ENCODE assay signal across 14 mouse cellular contexts in the genomic region with DNA sequence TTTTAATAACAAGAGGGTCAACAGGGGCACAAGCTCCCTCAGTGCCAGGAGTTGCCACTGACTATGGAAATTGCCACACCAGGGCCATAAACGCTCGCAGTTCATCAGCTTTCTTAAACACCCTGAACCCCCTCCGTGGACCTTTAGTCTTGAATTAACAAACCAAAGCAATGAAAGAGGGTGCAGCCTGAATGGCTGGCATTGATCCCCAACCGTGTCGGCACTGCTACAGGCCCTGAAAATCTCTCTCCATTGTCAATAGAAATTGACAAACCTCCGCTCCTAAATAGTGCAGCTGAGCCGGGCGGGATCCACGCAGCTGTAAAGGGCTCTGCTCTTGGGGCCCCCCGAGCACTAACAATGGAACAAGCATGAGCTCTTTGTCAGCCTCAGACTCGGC. TPM values are rescaled to one million over a fixed set of nuclear protein-coding genes. Genes with fewer than 3 reads are reported as not detected.
DNase-seq lines count a peak whose midpoint lies in the region; ATAC-seq lines count a peak whose summit lies in the region.
"Had no signal": no experiment of that assay in that cellular context is flagged by ENCODE, and none has a peak within 500 bp of the region (broad histone marks: within the 10 kb centered on the region; RNA-seq: fewer than 3 reads in every experiment).

No protein-coding gene starts in this region.

- H3K9me3 ChIP-seq in forebrain, embryonic 12.5 days, result no peaks in the 10 kb centered on the region
- no peaks in the 10 kb centered on the region for H3K9me3 ChIP-seq in limb, embryonic 11.5 days (ENCODE audit: control insufficient read depth, low read length)
- no peaks in the 10 kb centered on the region for H3K9me3 ChIP-seq in neural tube, embryonic 12.5 days
- H3K9me3 ChIP-seq: liver, embryonic 15.5 days had no signal

- H3K27me3 ChIP-seq in forebrain, embryonic 12.5 days, result peaks cover 20% of the 10 kb centered on the region
- H3K27me3 ChIP-seq in limb, embryonic 11.5 days (ENCODE audit: control insufficient read depth, insufficient read depth, low read length), result peaks cover 5% of the 10 kb centered on the region; the same call in 1 of the 2 replicates
- peaks cover 10% of the 10 kb centered on the region for H3K27me3 ChIP-seq in neural tube, embryonic 12.5 days (replicated peaks)

- H3K36me3 ChIP-seq in forebrain, embryonic 12.5 days (replicated peaks), result no peaks in the 10 kb centered on the region
- H3K36me3 ChIP-seq in limb, embryonic 11.5 days (ENCODE audit: control insufficient read depth, insufficient read depth, low read length), result no peaks in the 10 kb centered on the region
- no peaks in the 10 kb centered on the region for H3K36me3 ChIP-seq in neural tube, embryonic 12.5 days
- H3K36me3 ChIP-seq: liver, embryonic 15.5 days had no signal

- H3K27ac ChIP-seq in forebrain, embryonic 12.5 days, result peak overlapping the region; percentile 73
- no peak overlapping the region for H3K27ac ChIP-seq in limb, embryonic 11.5 days (replicated peaks; ENCODE audit: low read depth, low read length)
- H3K27ac ChIP-seq in neural tube, embryonic 12.5 days, result no peak overlapping the region
- H3K27ac ChIP-seq: liver, embryonic 15.5 days had no signal

- peak; percentile 93 for ATAC-seq in forebrain, embryonic 12.5 days (ENCODE audit: low FRiP score)
- ATAC-seq in limb, embryonic 11.5 days (ENCODE audit: insufficient number of reproducible peaks, low FRiP score, low TSS enrichment, low read depth), result 0 out of 2 replicates have a peak, but pooled peaks have one; percentile 44
- ATAC-seq in neural tube, embryonic 12.5 days (ENCODE audit: low FRiP score, low read depth), result peak; percentile 96

- H3K4me3 ChIP-seq in forebrain, embryonic 12.5 days (replicated peaks), result 0 out of 2 replicates have a peak overlapping the region, but pooled peaks have one; percentile 1
- no peak overlapping the region for H3K4me3 ChIP-seq in limb, embryonic 11.5 days (ENCODE audit: low read depth, low read length)
- H3K4me3 ChIP-seq in neural tube, embryonic 12.5 days, result no peak overlapping the region
- H3K4me3 ChIP-seq: erythroblast, embryonic 14.5 days; liver, embryonic 15.5 days had no signal

- no peak overlapping the region for H3K9ac ChIP-seq in forebrain, embryonic 12.5 days
- no peak overlapping the region for H3K9ac ChIP-seq in limb, embryonic 11.5 days (ENCODE audit: low read length)
- no peak overlapping the region for H3K9ac ChIP-seq in neural tube, embryonic 12.5 days
- H3K9ac ChIP-seq: liver, embryonic 15.5 days had no signal

- H3K4me2 ChIP-seq in forebrain, embryonic 12.5 days, result peak overlapping the region; percentile 40
- no peak overlapping the region for H3K4me2 ChIP-seq in limb, embryonic 11.5 days (ENCODE audit: low read depth, severe bottlenecking)
- peak overlapping the region; percentile 31 for H3K4me2 ChIP-seq in neural tube, embryonic 12.5 days (replicated peaks)
- H3K4me2 ChIP-seq: liver, embryonic 15.5 days had no signal

- WGBS in forebrain, embryonic 12.5 days, result under 1% methylated on average over 11 of the region's 11 CpGs
- 4% methylated on average over 11 of the region's 11 CpGs for WGBS in limb, embryonic 11.5 days
- 1% methylated on average over 11 of the region's 11 CpGs for WGBS in neural tube, embryonic 12.5 days

- DNase-seq in embryo, embryonic 10 days (ENCODE audit: low spot score), result peak; percentile 78
- DNase-seq in limb, embryonic 11.5 days (ENCODE audit: low spot score), result peak; percentile 26
- DNase-seq in spleen, postnatal 14 days (ENCODE audit: low spot score in 2 of 2), result no peak
- DNase-seq in adrenal gland, postnatal 25 days, result no peak
- DNase-seq in urinary bladder, postnatal 36 days (ENCODE audit: low spot score in 2 of 2), result no peak
- DNase-seq: adrenal gland, postnatal 10 days; cerebellum, adult 8-10 months; heart, adult 11 months; kidney, postnatal 14 days; layer of hippocampus, postnatal 36 days had no signal

- H3K4me1 ChIP-seq in forebrain, embryonic 12.5 days, result peaks cover 30% of the 10 kb centered on the region
- 0 out of 2 replicates have a peak, but pooled peaks cover 3% of the 10 kb centered on the region for H3K4me1 ChIP-seq in limb, embryonic 11.5 days (ENCODE audit: control insufficient read depth, insufficient read depth, low read length)
- H3K4me1 ChIP-seq in neural tube, embryonic 12.5 days, result peaks cover 12% of the 10 kb centered on the region
- H3K4me1 ChIP-seq: liver, embryonic 15.5 days had no signal

RNA-seq across cellular contexts. Expression of a gene that starts 24.8 kb away (rescaled TPM):
- polyA plus RNA-seq in forebrain, embryonic 12.5 days (2016; fragmentation: Nextera tagmentation; extraction: Ambion mirVana), result 33.4 and 36.1 TPM in 2 replicates
- polyA plus RNA-seq in limb, embryonic 11.5 days (2014; fragmentation: Nextera tagmentation; extraction: Ambion mirVana), result not detected in 2 replicates
- not detected in 2 replicates for polyA plus RNA-seq in neural tube, embryonic 12.5 days (2016; fragmentation: Nextera tagmentation; extraction: Ambion mirVana)
- total RNA-seq in adrenal gland, postnatal 25 days (2021), result not detected in 2 replicates
- total RNA-seq: adrenal gland, postnatal 10 days had no signal
- polyA plus RNA-seq: erythroblast, embryonic 14.5 days had no signal

Comparison
In these comparisons a context has a peak if more than half of its experiments do, and no peak if none do; other contexts are left out.
1. DNase-seq: peak in embryo, embryonic 10 days (single experiment) and limb, embryonic 11.5 days (single experiment); none in spleen, postnatal 14 days (0 of 2), adrenal gland, postnatal 25 days (single experiment) and urinary bladder, postnatal 36 days (0 of 2).
2. ATAC-seq: peak in every context shown above with its lines; median percentile 96 in neural tube, embryonic 12.5 days; 93 in forebrain, embryonic 12.5 days; 44 in limb, embryonic 11.5 days.
3. RNA of a gene that starts 24.8 kb away (polyA plus RNA-seq): 33.4 to 36.1 TPM in forebrain, embryonic 12.5 days; not detected in limb, embryonic 11.5 days and not detected in neural tube, embryonic 12.5 days; every median in the first group is over 10 times any median in the second.